27 mouse cellular contexts compared by ENCODE assay signal in the genomic region with DNA sequence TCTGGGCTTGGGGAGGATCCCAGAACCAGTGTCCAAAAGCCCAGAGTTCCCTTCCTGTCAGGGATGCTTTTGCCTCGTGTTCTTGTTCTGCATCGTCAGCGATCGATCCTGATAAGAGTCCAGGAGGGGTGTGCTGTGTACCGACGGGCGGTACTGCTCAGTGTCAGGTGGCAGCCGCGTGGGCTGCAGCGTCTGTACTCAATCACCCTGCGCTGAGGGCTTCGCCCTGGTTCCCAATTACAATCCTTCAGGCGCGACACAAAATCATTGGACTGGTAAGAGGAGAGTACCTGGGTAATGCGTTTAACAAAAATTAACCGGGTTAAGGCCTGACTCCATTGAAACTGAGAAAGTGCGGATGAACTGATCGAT. TPM values are rescaled to one million over a fixed set of nuclear protein-coding genes. Genes with fewer than 3 reads are reported as not detected.
DNase-seq lines count a peak whose midpoint lies in the region; ATAC-seq and TF ChIP-seq lines count a peak whose summit lies in the region.
"Had no signal": no experiment of that assay in that cellular context is flagged by ENCODE, and none has a peak within 500 bp of the region (broad histone marks: within the 10 kb centered on the region; RNA-seq: fewer than 3 reads in every experiment).

No protein-coding gene starts in this region.

- no peaks in the 10 kb centered on the region for H3K9me3 ChIP-seq in kidney, postnatal 0 days (replicated peaks; ENCODE audit: low read length)
- H3K9me3 ChIP-seq in ES-E14 (ENCODE audit: control insufficient read depth, insufficient read depth, low read depth, low read length), result no peaks in the 10 kb centered on the region
- H3K9me3 ChIP-seq in liver, postnatal 0 days (ENCODE audit: low read length), result no peaks in the 10 kb centered on the region
- H3K9me3 ChIP-seq: forebrain, embryonic 13.5 days; hindbrain, embryonic 13.5 days had no signal

- intact Hi-C loops in gastrocnemius, postnatal 36 days (cut with DNase I), result no loop called here

- H3K36me3 ChIP-seq in kidney, postnatal 0 days (ENCODE audit: insufficient read depth, low read length), result no peaks in the 10 kb centered on the region
- no peaks in the 10 kb centered on the region for H3K36me3 ChIP-seq in ES-E14 (ENCODE audit: control insufficient read depth, insufficient read depth, low read length, poor library complexity, severe bottlenecking)
- no peaks in the 10 kb centered on the region for H3K36me3 ChIP-seq in liver, postnatal 0 days (replicated peaks; ENCODE audit: insufficient read depth, low read length)
- H3K36me3 ChIP-seq: heart, embryonic 12.5 days; hindbrain, embryonic 13.5 days; limb, embryonic 13.5 days had no signal

- H3K27me3 ChIP-seq in kidney, postnatal 0 days (ENCODE audit: insufficient read depth, low read length), result no peaks in the 10 kb centered on the region
- 0 out of 2 replicates have a peak, but pooled peaks cover 3% of the 10 kb centered on the region for H3K27me3 ChIP-seq in liver, postnatal 0 days (ENCODE audit: insufficient read depth, low read length)
- H3K27me3 ChIP-seq: forebrain, embryonic 13.5 days; Patski had no signal

- no peaks in the 10 kb centered on the region for H3K4me1 ChIP-seq in kidney, postnatal 0 days (replicated peaks; ENCODE audit: insufficient read depth, low read length)
- H3K4me1 ChIP-seq in ES-E14 (ENCODE audit: control insufficient read depth in 2 of 2, insufficient read depth in 2 of 2, low read length in 2 of 2, poor library complexity in 1 of 2), result peaks cover 0 to 7% of the 10 kb centered on the region in 2 experiments; a peak in 1 of 4 replicates
- H3K4me1 ChIP-seq in liver, postnatal 0 days (ENCODE audit: insufficient read depth), result peaks cover 15% of the 10 kb centered on the region; the same call in 1 of the 2 replicates
- H3K4me1 ChIP-seq: forebrain, embryonic 13.5 days; hindbrain, embryonic 13.5 days; limb, embryonic 13.5 days had no signal

- no peak overlapping the region for H3K4me2 ChIP-seq in kidney, postnatal 0 days (ENCODE audit: low read length)
- peak overlapping the region; percentile 4; the same call in 1 of the 2 replicates for H3K4me2 ChIP-seq in liver, postnatal 0 days (ENCODE audit: low read depth, low read length)
- H3K4me2 ChIP-seq: forebrain, embryonic 13.5 days; heart, embryonic 12.5 days; hindbrain, embryonic 13.5 days; limb, embryonic 13.5 days had no signal

- TF ChIP-seq EP300 in liver, postnatal 0 days (IDR thresholded peaks at IDR 0.05; ENCODE audit: low read depth), result no peak

- no peak overlapping the region for H3K4me3 ChIP-seq in kidney, postnatal 0 days (replicated peaks; ENCODE audit: low read depth, low read length)
- peak overlapping the region in 1 of 2 experiments; percentile 14; a peak in 1 of 4 replicates for H3K4me3 ChIP-seq in ES-E14 (ENCODE audit: insufficient read depth in 1 of 2, low read depth in 1 of 2, low read length in 2 of 2, poor library complexity in 1 of 2, severe bottlenecking in 1 of 2)
- no peak overlapping the region for H3K4me3 ChIP-seq in liver, postnatal 0 days (ENCODE audit: low read depth, low read length)
- H3K4me3 ChIP-seq: forebrain, embryonic 13.5 days; heart, embryonic 12.5 days; hindbrain, embryonic 13.5 days; left cerebral cortex, adult 2 months; limb, embryonic 13.5 days had no signal

- H3K9ac ChIP-seq in kidney, postnatal 0 days (ENCODE audit: low read depth, low read length), result no peak overlapping the region
- peak overlapping the region; percentile 14; the same call in 1 of the 2 replicates for H3K9ac ChIP-seq in ES-E14 (ENCODE audit: insufficient read depth, low read depth, low read length, poor library complexity, severe bottlenecking)
- H3K9ac ChIP-seq in liver, postnatal 0 days (replicated peaks), result no peak overlapping the region
- H3K9ac ChIP-seq: forebrain, embryonic 13.5 days; heart, embryonic 12.5 days; hindbrain, embryonic 13.5 days; limb, embryonic 13.5 days had no signal

- ATAC-seq in kidney, postnatal 0 days (replicated peaks; ENCODE audit: low FRiP score, low read depth), result peak; percentile 74; the same call in 1 of the 2 replicates
- ATAC-seq in erythroblast, adult 5-6 weeks (replicated peaks; ENCODE audit: low FRiP score, poor library complexity, severe bottlenecking), result peak; percentile 28; the same call in 1 of the 2 replicates
- 0 out of 2 replicates have a peak, but pooled peaks have one; percentile 17 for ATAC-seq in liver, postnatal 0 days
- ATAC-seq: forebrain, embryonic 13.5 days; intestine, embryonic 16.5 days; Patski had no signal

- no peak for DNase-seq in kidney, postnatal 0 days (ENCODE audit: low spot score)
- DNase-seq in kidney, postnatal 10 days, result no peak
- DNase-seq in ES-E14 (ENCODE audit: low read depth, low spot score), result no peak
- no peak for DNase-seq in liver, postnatal 0 days
- no peak for DNase-seq in gastrocnemius, postnatal 36 days
- no peak for DNase-seq in cerebellum, adult 9-10 months
- DNase-seq: adrenal gland, postnatal 14 days; cerebellum, adult 11 months; cerebellum, adult 9-11 months; embryo, embryonic 11 days; gastrocnemius, postnatal 25 days; heart, adult 18-20 months; heart, postnatal 4 days; lung, adult 2 months; lung, postnatal 10 days; midbrain, embryonic 14.5 days; right cerebral cortex, postnatal 14 days; thymus, adult 2 months; thymus, postnatal 36 days had no signal

- no peak for TF ChIP-seq CTCF in kidney, postnatal 0 days (IDR thresholded peaks at IDR 0.05; ENCODE audit: low read depth)
- no peak for TF ChIP-seq CTCF in liver, postnatal 0 days (IDR thresholded peaks at IDR 0.05; ENCODE audit: low read depth)

- 39% methylated on average over 18 of the region's 18 CpGs for WGBS in kidney, postnatal 0 days
- WGBS in liver, postnatal 0 days (ENCODE audit: insufficient replicate concordance), result 71% methylated on average over 18 of the region's 18 CpGs

- in situ Hi-C loops in ES-E14 (cut with MboI; ENCODE audit: low sequenced_read_pairs in 2 of 2, unreplicated experiment in 2 of 2), result no loop called here

- no peak overlapping the region for H3K27ac ChIP-seq in kidney, postnatal 0 days
- no peak overlapping the region for H3K27ac ChIP-seq in ES-E14 (ENCODE audit: insufficient read depth, low read depth, low read length, poor library complexity, severe bottlenecking)
- H3K27ac ChIP-seq in liver, postnatal 0 days (ENCODE audit: low read depth), result no peak overlapping the region
- H3K27ac ChIP-seq: forebrain, embryonic 13.5 days; hindbrain, embryonic 13.5 days; left cerebral cortex, adult 2 months; limb, embryonic 13.5 days had no signal

TF ChIP-seq in ES-E14, 5 proteins besides CTCF, POLR2A, EP300 and RAD21:
- TF ChIP-seq ZC3H11A (IDR thresholded peaks at IDR 0.05; ENCODE audit: borderline replicate concordance, low read depth, low read length), result no peak
- no peak for TF ChIP-seq CHD2 (IDR thresholded peaks at IDR 0.05; ENCODE audit: low read depth, low read length)
- TF ChIP-seq ZNF384 (IDR thresholded peaks at IDR 0.05; ENCODE audit: low read depth, low read length), result no peak
- no peak for TF ChIP-seq MAFK (IDR thresholded peaks at IDR 0.05; ENCODE audit: insufficient read depth, low read depth, low read length)
- no peak for TF ChIP-seq HCFC1 (IDR thresholded peaks at IDR 0.05; ENCODE audit: borderline replicate concordance, insufficient read depth, low read length)

RNA-seq across cellular contexts. Expression of gene Syf2, which starts 37.9 kb away (rescaled TPM):
- polyA plus RNA-seq in kidney, postnatal 0 days (2015; fragmentation: Nextera tagmentation; extraction: Ambion mirVana), result 115 and 120 TPM in 2 replicates
- 68.3 and 76.6 TPM in 2 replicates for total RNA-seq in ES-E14 (2012; rRNA removed)
- total RNA-seq in erythroblast, adult 5-6 weeks (2015; ENCODE audit: low replicate concordance), result 103 and 110 TPM in 2 replicates
- 291 and 294 TPM in 2 replicates for total RNA-seq in erythroblast, adult 5-6 weeks (2017; ENCODE audit: low replicate concordance)
- polyA plus RNA-seq in liver, postnatal 0 days (2015; fragmentation: Nextera tagmentation; extraction: Ambion mirVana), result 46.9 and 52.9 TPM in 2 replicates
- total RNA-seq in gastrocnemius, postnatal 36 days (2021), result 10 to 100 TPM; 31.4 to 39.2 TPM

RNA-seq across cellular contexts. Expression of gene Rsrp1, which starts 45.2 kb away (rescaled TPM):
- polyA plus RNA-seq in kidney, postnatal 0 days (2015; fragmentation: Nextera tagmentation; extraction: Ambion mirVana), result 375 and 409 TPM in 2 replicates
- total RNA-seq in ES-E14 (2012; rRNA removed), result 93.9 and 130 TPM in 2 replicates
- 2,585 and 2,588 TPM in 2 replicates for total RNA-seq in erythroblast, adult 5-6 weeks (2015; ENCODE audit: low replicate concordance)
- 1,104 and 1,368 TPM in 2 replicates for total RNA-seq in erythroblast, adult 5-6 weeks (2017; ENCODE audit: low replicate concordance)
- 185 and 225 TPM in 2 replicates for polyA plus RNA-seq in liver, postnatal 0 days (2015; fragmentation: Nextera tagmentation; extraction: Ambion mirVana)
- 100 to 1,000 TPM; 146 to 182 TPM for total RNA-seq in gastrocnemius, postnatal 36 days (2021)

RNA-seq across cellular contexts. Expression of gene Tmem50a, which starts 53.8 kb away (rescaled TPM):
- 169 and 188 TPM in 2 replicates for polyA plus RNA-seq in kidney, postnatal 0 days (2015; fragmentation: Nextera tagmentation; extraction: Ambion mirVana)
- 118 and 183 TPM in 2 replicates for total RNA-seq in ES-E14 (2012; rRNA removed)
- total RNA-seq in erythroblast, adult 5-6 weeks (2015; ENCODE audit: low replicate concordance), result 150 and 151 TPM in 2 replicates
- total RNA-seq in erythroblast, adult 5-6 weeks (2017; ENCODE audit: low replicate concordance), result 200 and 208 TPM in 2 replicates
- polyA plus RNA-seq in liver, postnatal 0 days (2015; fragmentation: Nextera tagmentation; extraction: Ambion mirVana), result 87.6 and 88.5 TPM in 2 replicates
- total RNA-seq in gastrocnemius, postnatal 36 days (2021), result 10 to 100 TPM; 28.0 to 28.9 TPM

Comparison
In these comparisons a context has a peak if more than half of its experiments do, and no peak if none do; other contexts are left out.
1. ATAC-seq: peak in every context shown above with its lines; median percentile 74 in kidney, postnatal 0 days; 28 in erythroblast, adult 5-6 weeks; 17 in liver, postnatal 0 days.